Mouse (Mus musculus): ENCODE data around the gene Smyd3.

GRCm38 (mm10) chr1:179141071-179141650, 376.7 kb downstream of the Smyd3 start:
- no peak for TF ChIP-seq POLR2A (IDR thresholded peaks at IDR 0.05; ENCODE audit: borderline replicate concordance, low read depth, low read length)
- no peak for TF ChIP-seq CTCF (IDR thresholded peaks at IDR 0.05; ENCODE audit: low read depth, low read length)

All from bone marrow macrophage, adult 2 months (primary cell).